Mouse (Mus musculus) heart, postnatal 0 days (tissue): ENCODE data around the gene Pole.
A peak's percentile ranks its signal among the peaks of the same experiment; 100 is the strongest.

ENCODE experiments used
- CTCF ChIP-seq: IDR thresholded peaks from 2 replicates; pipeline ENCODE4 v1.5.1; 2016; ENCODE audit warnings: antibody characterized with exemption, control low read depth, low read depth
- EP300 ChIP-seq: IDR thresholded peaks from 2 replicates; pipeline ENCODE4 v1.6.1; 2016; ENCODE audit warnings: antibody characterized with exemption, low read depth

DNA sequence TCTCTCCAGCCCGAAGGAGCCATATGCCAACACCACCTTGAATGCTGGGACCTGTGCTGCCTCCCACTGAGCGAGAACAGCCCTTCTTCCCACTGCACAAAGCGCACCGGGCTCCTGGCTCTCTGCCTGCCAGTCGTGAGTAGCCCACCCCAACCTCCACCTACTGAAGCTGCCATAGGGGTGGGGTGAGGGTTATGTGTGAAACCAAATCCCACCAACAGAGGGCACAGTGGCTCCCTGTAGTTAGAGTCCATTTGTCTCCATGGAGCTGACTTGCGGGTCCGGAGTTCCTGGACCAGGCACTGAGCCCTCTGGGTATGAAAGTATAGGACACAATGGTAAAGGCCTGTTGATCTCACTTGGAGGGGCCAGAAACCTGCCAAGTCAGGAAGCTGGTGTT is 68.6 kb downstream of the Pole start:
- peak; percentile 49 for TF ChIP-seq CTCF
- no peak for TF ChIP-seq EP300
